ENCODE assay signal across 23 mouse cellular contexts in genomic region chr1:106764846-106765245, GRCm38 (mm10). TPM values are rescaled to one million over a fixed set of nuclear protein-coding genes. Genes with fewer than 3 reads are reported as not detected.
A peak's percentile ranks its signal among the peaks of the same experiment; 100 is the strongest.
DNase-seq lines count a peak whose midpoint lies in the region; ATAC-seq and TF ChIP-seq lines count a peak whose summit lies in the region.
"Had no signal": no experiment of that assay in that cellular context is flagged by ENCODE, and none has a peak within 500 bp of the region (broad histone marks: within the 10 kb centered on the region; RNA-seq: fewer than 3 reads in every experiment).

No protein-coding gene starts in this region.

- no peak overlapping the region for H3K9ac ChIP-seq in heart, adult 2 months (ENCODE audit: low read depth, low read length)
- H3K9ac ChIP-seq in lung, embryonic 15.5 days = no peak overlapping the region
- H3K9ac ChIP-seq in lung, postnatal 0 days (replicated peaks; ENCODE audit: low read depth) = no peak overlapping the region
- H3K9ac ChIP-seq: embryonic facial prominence, embryonic 12.5 days; forebrain, embryonic 13.5 days; forebrain, embryonic 15.5 days; forebrain, postnatal 0 days had no signal

- ATAC-seq in lung, embryonic 15.5 days (ENCODE audit: borderline replicate concordance, extremely low read depth, low FRiP score, low TSS enrichment) = no peak
- no peak for ATAC-seq in lung, postnatal 0 days
- ATAC-seq: activated CD4-positive, CD25-positive, alpha-beta regulatory T cell, adult 4 months; CD4-positive, CD25-positive, alpha-beta regulatory T cell, adult 4 months; forebrain, embryonic 13.5 days; forebrain, embryonic 15.5 days; forebrain, postnatal 0 days; Patski had no signal

- H3K27ac ChIP-seq in heart, adult 2 months = no peak overlapping the region
- H3K27ac ChIP-seq in lung, embryonic 15.5 days = peak overlapping the region; percentile 40; the same call in 1 of the 2 replicates
- no peak overlapping the region for H3K27ac ChIP-seq in lung, postnatal 0 days (ENCODE audit: low read length)
- H3K27ac ChIP-seq: embryonic facial prominence, embryonic 10.5 days; embryonic facial prominence, embryonic 12.5 days; forebrain, embryonic 13.5 days; forebrain, embryonic 15.5 days had no signal

- intact Hi-C loops in heart, adult 2 months (cut with DNase I) = no loop called here

- H3K36me3 ChIP-seq in heart, adult 2 months (ENCODE audit: control insufficient read depth, insufficient read depth, low read length) = no peaks in the 10 kb centered on the region
- peaks cover 27% of the 10 kb centered on the region; the same call in 1 of the 2 replicates for H3K36me3 ChIP-seq in lung, embryonic 15.5 days
- H3K36me3 ChIP-seq in lung, postnatal 0 days (ENCODE audit: insufficient read depth, low read length) = peaks cover under 1% of the 10 kb centered on the region; the same call in 1 of the 2 replicates
- peaks cover 3% of the 10 kb centered on the region; the same call in 1 of the 2 replicates for H3K36me3 ChIP-seq in splenic B cell, adult 2 months (ENCODE audit: control insufficient read depth, insufficient read depth, low read length, poor library complexity, severe bottlenecking)

- TF ChIP-seq POLR2A in heart, adult 2 months (IDR thresholded peaks at IDR 0.05; ENCODE audit: insufficient read depth, low read depth, low read length) = no peak

- TF ChIP-seq EP300 in heart, adult 2 months (IDR thresholded peaks at IDR 0.05; ENCODE audit: insufficient read depth, low read depth, low read length) = no peak
- no peak for TF ChIP-seq EP300 in lung, postnatal 0 days (IDR thresholded peaks at IDR 0.05)

- TF ChIP-seq CTCF in heart, adult 2 months (IDR thresholded peaks at IDR 0.05) = no peak
- no peak for TF ChIP-seq CTCF in lung, postnatal 0 days (IDR thresholded peaks at IDR 0.05)

- H3K79me2 ChIP-seq in heart, adult 2 months (replicated peaks; ENCODE audit: control insufficient read depth, insufficient read depth, low read length) = no peaks in the 10 kb centered on the region

- DNase-seq in heart, adult 11 months = peak; percentile 53
- no peak for DNase-seq in heart, adult 2 months
- DNase-seq in lung, postnatal 0 days (ENCODE audit: low spot score) = no peak
- DNase-seq in splenic B cell, adult 2 months (ENCODE audit: low read depth, low spot score) = peak; percentile 12
- DNase-seq in urinary bladder, postnatal 14 days (ENCODE audit: low spot score) = no peak
- DNase-seq: adrenal gland, adult 8-10 months; adrenal gland, postnatal 14 days; adrenal gland, postnatal 36 days; B cell, adult 2 months; cerebellum, adult 11-12 months; cerebellum, adult 2 months; cerebellum, adult 9-10 months; cerebellum, postnatal 10 days; cerebellum, postnatal 25 days; forebrain, postnatal 0 days had no signal

- 63% methylated on average over 2 of the region's 2 CpGs for WGBS in heart, adult 2 months
- whole genome bisulfite sequencing in lung, embryonic 15.5 days = 67% methylated on average over 2 of the region's 2 CpGs
- WGBS in lung, postnatal 0 days = 68% methylated on average over 2 of the region's 2 CpGs

- no peak overlapping the region for H3K4me3 ChIP-seq in heart, adult 2 months
- H3K4me3 ChIP-seq in lung, embryonic 15.5 days = no peak overlapping the region
- H3K4me3 ChIP-seq in lung, postnatal 0 days (ENCODE audit: low read depth, low read length) = no peak overlapping the region
- H3K4me3 ChIP-seq: embryonic facial prominence, embryonic 10.5 days; embryonic facial prominence, embryonic 12.5 days; forebrain, embryonic 13.5 days; forebrain, embryonic 15.5 days had no signal

- H3K27me3 ChIP-seq in heart, adult 2 months (ENCODE audit: control insufficient read depth, insufficient read depth, low read length) = no peaks in the 10 kb centered on the region
- no peaks in the 10 kb centered on the region for H3K27me3 ChIP-seq in lung, embryonic 15.5 days
- no peaks in the 10 kb centered on the region for H3K27me3 ChIP-seq in lung, postnatal 0 days (replicated peaks; ENCODE audit: insufficient read depth, low read length)
- H3K27me3 ChIP-seq in splenic B cell, adult 2 months (ENCODE audit: control insufficient read depth, insufficient read depth, low read length, poor library complexity, severe bottlenecking) = no peaks in the 10 kb centered on the region
- H3K27me3 ChIP-seq: embryonic facial prominence, embryonic 12.5 days; forebrain, embryonic 13.5 days; forebrain, embryonic 15.5 days; Patski had no signal

- no peak overlapping the region for H3K4me2 ChIP-seq in lung, embryonic 15.5 days
- H3K4me2 ChIP-seq in lung, postnatal 0 days (replicated peaks; ENCODE audit: low read depth, low read length) = no peak overlapping the region
- H3K4me2 ChIP-seq: embryonic facial prominence, embryonic 12.5 days; forebrain, embryonic 13.5 days; forebrain, embryonic 15.5 days had no signal

- no peaks in the 10 kb centered on the region for H3K9me3 ChIP-seq in lung, embryonic 15.5 days
- no peaks in the 10 kb centered on the region for H3K9me3 ChIP-seq in lung, postnatal 0 days (ENCODE audit: low read length)
- H3K9me3 ChIP-seq: embryonic facial prominence, embryonic 10.5 days; embryonic facial prominence, embryonic 12.5 days; forebrain, embryonic 13.5 days; forebrain, embryonic 15.5 days had no signal

- H3K4me1 ChIP-seq in heart, adult 2 months (ENCODE audit: control insufficient read depth, insufficient read depth, low read length) = no peaks in the 10 kb centered on the region
- H3K4me1 ChIP-seq in lung, embryonic 15.5 days = peaks cover 12% of the 10 kb centered on the region
- H3K4me1 ChIP-seq in lung, postnatal 0 days (ENCODE audit: insufficient read depth, low read depth, low read length) = no peaks in the 10 kb centered on the region; the same call in 1 of the 2 replicates
- H3K4me1 ChIP-seq: embryonic facial prominence, embryonic 10.5 days; embryonic facial prominence, embryonic 12.5 days; forebrain, embryonic 13.5 days; forebrain, embryonic 15.5 days had no signal

RNA-seq across cellular contexts. Expression of gene Kdsr, which starts 5.3 kb away (rescaled TPM):
- 1 to 10 TPM; 5.9 to 6.2 TPM for total RNA-seq in heart, adult 2 months (2021)
- polyA plus RNA-seq in heart, adult 2 months (2012; rRNA removed) = 2.6 and 3.1 TPM in 2 replicates
- polyA plus RNA-seq in lung, embryonic 15.5 days (2015; fragmentation: Nextera tagmentation; extraction: Ambion mirVana) = 16.9 and 17.1 TPM in 2 replicates
- 25.6 and 31.8 TPM in 2 replicates for polyA plus RNA-seq in lung, postnatal 0 days (2015; fragmentation: Nextera tagmentation; extraction: Ambion mirVana)

RNA-seq across cellular contexts. Expression of gene Vps4b, which starts 31.7 kb away (rescaled TPM):
- total RNA-seq in heart, adult 2 months (2021) = 10 to 100 TPM; 29.8 to 30.1 TPM
- 5.9 and 10.4 TPM in 2 replicates for polyA plus RNA-seq in heart, adult 2 months (2012; rRNA removed)
- polyA plus RNA-seq in lung, embryonic 15.5 days (2015; fragmentation: Nextera tagmentation; extraction: Ambion mirVana) = 67.6 and 69.7 TPM in 2 replicates
- 56.5 and 59.6 TPM in 2 replicates for polyA plus RNA-seq in lung, postnatal 0 days (2015; fragmentation: Nextera tagmentation; extraction: Ambion mirVana)

RNA-seq across cellular contexts. Expression of gene Bcl2, which starts 50.8 kb away (rescaled TPM):
- 1 to 10 TPM; 3.5 to 5.0 TPM for total RNA-seq in heart, adult 2 months (2021)
- polyA plus RNA-seq in heart, adult 2 months (2012; rRNA removed) = 1.3 and 1.9 TPM in 2 replicates
- polyA plus RNA-seq in lung, embryonic 15.5 days (2015; fragmentation: Nextera tagmentation; extraction: Ambion mirVana) = 17.7 and 20.1 TPM in 2 replicates
- 5.7 and 7.1 TPM in 2 replicates for polyA plus RNA-seq in lung, postnatal 0 days (2015; fragmentation: Nextera tagmentation; extraction: Ambion mirVana)

Comparison
In these comparisons a context has a peak if more than half of its experiments do, and no peak if none do; other contexts are left out.
1. DNase-seq: peak in heart, adult 11 months (single experiment) and splenic B cell, adult 2 months (single experiment); none in heart, adult 2 months (0 of 2), lung, postnatal 0 days (single experiment) and urinary bladder, postnatal 14 days (single experiment).